Mouse (Mus musculus): ENCODE measurements at regions not wholly inside any gene's neighbourhood (a gene's known extent, or its start where the extent isn't known, plus 50 kb on each side); places are given as distances from the start of the nearest gene placed in this dataset.
A peak's percentile ranks its signal among the peaks of the same experiment; 100 is the strongest.
"Not testable (repeated sequence)": the region's sequence is repeated elsewhere in the genome, so short reads cannot be mapped to it uniquely, and the experiment has no call there.

- ATAC-seq (replicated peaks), result no peak
- no peak overlapping the region for H3K4me2 ChIP-seq (replicated peaks)
- no peaks in the 10 kb centered on the region for H3K27me3 ChIP-seq
- no peak overlapping the region for H3K9ac ChIP-seq (replicated peaks)
- no peaks in the 10 kb centered on the region for H3K36me3 ChIP-seq
- H3K4me1 ChIP-seq, result no peaks in the 10 kb centered on the region
- no peaks in the 10 kb centered on the region for H3K9me3 ChIP-seq
- H3K4me3 ChIP-seq, result no peak overlapping the region
- 89% methylated on average over 7 of the region's 8 CpGs for WGBS
- H3K27ac ChIP-seq (replicated peaks), result no peak overlapping the region
Observed at GRCm38 (mm10) chr17:43139916-43140315, 123.6 kb downstream of the Tnfrsf21 start.

GRCm38 (mm10) chr17:43141740-43142139 lies 125.4 kb downstream of the Tnfrsf21 start:
- Histone ChIP-seq H3K36me3 (no peaks in the 10 kb centered on the region), H3K27me3 (no peaks in the 10 kb centered on the region), H3K27ac (replicated peaks) (no peak overlapping the region), H3K9ac (replicated peaks) (no peak overlapping the region), H3K4me3 (no peak overlapping the region), H3K9me3 (no peaks in the 10 kb centered on the region), H3K4me2 (replicated peaks) (no peak overlapping the region), H3K4me1 (no peaks in the 10 kb centered on the region)
- no peak for ATAC-seq (replicated peaks)
- WGBS, result 91% methylated on average over 7 of the region's 7 CpGs

GRCm38 (mm10) chr17:43145749-43146148 lies 124.4 kb upstream of the Adgrf1 start:
- Histone ChIP-seq H3K4me3 (no peak overlapping the region), H3K9ac (replicated peaks) (no peak overlapping the region), H3K4me2 (replicated peaks) (no peak overlapping the region), H3K4me1 (no peaks in the 10 kb centered on the region), H3K27me3 (no peaks in the 10 kb centered on the region), H3K9me3 (no peaks in the 10 kb centered on the region), H3K27ac (replicated peaks) (no peak overlapping the region), H3K36me3 (no peaks in the 10 kb centered on the region)
- WGBS, result 55% methylated on average over 1 of the region's 1 CpGs
- no peak for ATAC-seq (replicated peaks)

- Histone ChIP-seq H3K27ac (replicated peaks) (no peak overlapping the region), H3K4me2 (replicated peaks) (no peak overlapping the region), H3K36me3 (no peaks in the 10 kb centered on the region), H3K4me3 (no peak overlapping the region), H3K4me1 (no peaks in the 10 kb centered on the region), H3K27me3 (no peaks in the 10 kb centered on the region), H3K9ac (replicated peaks) (no peak overlapping the region), H3K9me3 (no peaks in the 10 kb centered on the region)
- 6% methylated on average over 3 of the region's 3 CpGs for whole genome bisulfite sequencing
- ATAC-seq (replicated peaks), result no peak
Observed at GRCm38 (mm10) chr17:43147935-43148334, 122.2 kb upstream of the Adgrf1 start.

- Histone ChIP-seq H3K27me3 (no peaks in the 10 kb centered on the region), H3K4me1 (peaks cover 3% of the 10 kb centered on the region; the same call in 1 of the 2 replicates), H3K4me2 (replicated peaks) (no peak overlapping the region), H3K9ac (replicated peaks) (no peak overlapping the region), H3K27ac (replicated peaks) (no peak overlapping the region), H3K4me3 (no peak overlapping the region), H3K36me3 (no peaks in the 10 kb centered on the region), H3K9me3 (no peaks in the 10 kb centered on the region)
- no peak for ATAC-seq (replicated peaks)
- 86% methylated on average over 3 of the region's 3 CpGs for WGBS
Observed at GRCm38 (mm10) chr17:43152620-43153019, 117.5 kb upstream of the Adgrf1 start.

GRCm38 (mm10) chr17:43155271-43155670 lies 114.9 kb upstream of the Adgrf1 start:
- not testable (repeated sequence) for H3K4me3 ChIP-seq; H3K36me3 ChIP-seq; H3K27ac ChIP-seq (replicated peaks); H3K9me3 ChIP-seq; H3K27me3 ChIP-seq; H3K9ac ChIP-seq (replicated peaks); ATAC-seq (replicated peaks); H3K4me2 ChIP-seq (replicated peaks)
- peaks cover 16% of the 10 kb centered on the region for H3K4me1 ChIP-seq
- WGBS, result 93% methylated on average over 8 of the region's 8 CpGs

- Histone ChIP-seq H3K4me3 (no peak overlapping the region), H3K4me2 (replicated peaks) (no peak overlapping the region), H3K27ac (replicated peaks) (no peak overlapping the region), H3K4me1 (peaks cover 16% of the 10 kb centered on the region), H3K9me3 (no peaks in the 10 kb centered on the region), H3K36me3 (no peaks in the 10 kb centered on the region), H3K9ac (replicated peaks) (no peak overlapping the region), H3K27me3 (no peaks in the 10 kb centered on the region)
- no peak for ATAC-seq (replicated peaks)
- 79% methylated on average over 5 of the region's 5 CpGs for WGBS
Observed at GRCm38 (mm10) chr17:43156116-43156515, 114.0 kb upstream of the Adgrf1 start.

DNA sequence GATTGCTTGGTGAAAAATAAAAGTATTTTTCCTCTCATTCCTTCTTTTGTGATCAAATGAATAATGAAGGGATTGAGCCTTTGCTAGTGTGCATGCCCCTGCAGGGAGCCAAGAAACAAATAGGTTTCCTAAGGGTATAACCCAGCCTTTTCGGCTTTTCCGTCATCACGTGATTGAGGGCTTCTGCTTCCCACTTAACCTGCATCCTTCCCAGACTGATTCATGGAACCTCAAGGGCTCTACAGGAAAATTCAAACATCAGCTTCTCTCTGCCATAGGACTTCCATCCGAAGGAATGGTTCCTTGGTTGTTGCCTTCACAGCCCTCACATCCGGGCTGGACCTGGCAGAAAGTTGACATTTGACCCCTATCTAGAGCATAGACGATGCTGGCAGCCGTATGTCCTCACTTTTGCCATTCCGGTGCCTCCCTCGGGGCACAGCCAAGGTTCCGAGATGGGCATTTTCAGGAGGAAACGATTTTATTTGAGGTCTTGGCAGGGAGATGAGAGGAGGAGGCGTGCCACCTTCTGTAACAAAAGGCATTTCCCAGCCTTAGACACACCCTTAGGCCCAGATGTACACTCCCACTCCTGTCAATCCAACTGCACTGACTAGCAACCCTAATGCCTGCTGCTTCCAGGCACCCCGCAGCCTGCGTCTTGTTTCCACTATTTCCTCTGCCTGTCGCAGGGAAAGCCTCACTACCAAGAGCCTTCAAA lies 112.2 kb upstream of the Adgrf1 start:
- H3K36me3 ChIP-seq, result no peaks in the 10 kb centered on the region
- WGBS, result 12% methylated on average over 15 of the region's 15 CpGs
- H3K9ac ChIP-seq (replicated peaks), result peak overlapping the region; percentile 31; the same call in 1 of the 2 replicates
- no peaks in the 10 kb centered on the region for H3K27me3 ChIP-seq
- H3K4me3 ChIP-seq, result peak overlapping the region; percentile 33
- peak overlapping the region; percentile 81 for H3K27ac ChIP-seq (replicated peaks)
- peaks cover 16% of the 10 kb centered on the region for H3K4me1 ChIP-seq
- H3K9me3 ChIP-seq, result no peaks in the 10 kb centered on the region
- H3K4me2 ChIP-seq (replicated peaks), result peak overlapping the region; percentile 51
- ATAC-seq (replicated peaks), result peak; percentile 98

DNA sequence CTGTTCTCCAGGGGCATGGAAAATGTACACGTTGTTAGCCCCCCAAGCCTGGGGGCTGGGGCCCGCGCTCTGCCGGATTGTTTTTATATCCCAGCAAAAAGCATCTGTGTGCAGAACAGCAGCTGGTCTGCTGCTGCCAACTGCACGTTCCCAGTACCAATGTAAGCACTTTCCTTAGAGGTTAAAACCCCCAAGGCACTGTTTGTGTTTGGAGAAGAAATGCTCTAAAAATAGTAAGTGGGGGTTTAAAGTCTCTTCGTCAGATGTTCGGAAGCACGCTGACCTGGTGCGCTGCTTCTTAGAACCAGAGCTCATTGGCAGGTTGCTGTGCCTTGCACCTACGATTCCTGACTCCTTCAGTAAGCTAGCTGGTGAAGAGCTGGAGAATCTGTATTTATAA lies 111.4 kb upstream of the Adgrf1 start:
- Histone ChIP-seq H3K27ac (replicated peaks) (peak overlapping the region; percentile 81), H3K9me3 (no peaks in the 10 kb centered on the region), H3K36me3 (no peaks in the 10 kb centered on the region), H3K4me2 (replicated peaks) (peak overlapping the region; percentile 51), H3K4me1 (peaks cover 16% of the 10 kb centered on the region), H3K9ac (replicated peaks) (no peak overlapping the region), H3K4me3 (no peak overlapping the region), H3K27me3 (no peaks in the 10 kb centered on the region)
- WGBS, result 41% methylated on average over 10 of the region's 10 CpGs
- ATAC-seq (replicated peaks), result peak; percentile 65

- H3K9ac ChIP-seq (replicated peaks); H3K27ac ChIP-seq (replicated peaks); H3K4me2 ChIP-seq (replicated peaks); ATAC-seq (replicated peaks); H3K9me3 ChIP-seq; H3K4me3 ChIP-seq; H3K36me3 ChIP-seq; H3K27me3 ChIP-seq: not testable (repeated sequence)
- 78% methylated on average over 10 of the region's 10 CpGs for WGBS
- peaks cover 16% of the 10 kb centered on the region for H3K4me1 ChIP-seq
Observed at GRCm38 (mm10) chr17:43161306-43161705, 108.8 kb upstream of the Adgrf1 start.

- no peak overlapping the region for H3K4me3 ChIP-seq
- H3K27ac ChIP-seq (replicated peaks), result no peak overlapping the region
- no peaks in the 10 kb centered on the region for H3K9me3 ChIP-seq
- no peak overlapping the region for H3K9ac ChIP-seq (replicated peaks)
- no peaks in the 10 kb centered on the region for H3K27me3 ChIP-seq
- ATAC-seq (replicated peaks), result no peak
- no peak overlapping the region for H3K4me2 ChIP-seq (replicated peaks)
- H3K4me1 ChIP-seq, result peaks cover 8% of the 10 kb centered on the region
- WGBS, result 93% methylated on average over 4 of the region's 4 CpGs
- H3K36me3 ChIP-seq, result no peaks in the 10 kb centered on the region
Observed at GRCm38 (mm10) chr17:43163126-43163525, 107.0 kb upstream of the Adgrf1 start.

DNA sequence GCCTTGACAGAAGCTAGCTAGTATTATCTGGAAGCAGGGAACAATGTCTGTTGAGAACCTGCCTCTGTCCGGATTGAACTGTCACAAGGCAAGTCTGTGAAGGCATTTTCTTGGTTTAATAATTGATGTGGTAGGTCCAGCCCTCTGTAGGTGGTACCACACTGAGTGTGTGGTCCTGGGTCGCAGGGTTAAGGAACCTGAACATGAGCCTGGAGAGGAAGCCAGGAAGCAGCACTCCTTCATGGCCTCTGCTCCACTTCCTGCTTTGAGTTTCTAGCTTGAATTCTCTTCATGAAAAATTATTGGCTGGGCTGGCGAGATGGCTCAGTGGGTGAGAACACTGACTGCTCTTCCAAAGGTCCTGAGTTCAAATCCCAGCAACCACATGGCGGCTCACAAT lies 104.0 kb upstream of the Adgrf1 start:
- H3K27ac ChIP-seq (replicated peaks), result no peak overlapping the region
- WGBS, result 71% methylated on average over 4 of the region's 4 CpGs
- H3K9me3 ChIP-seq, result no peaks in the 10 kb centered on the region
- no peaks in the 10 kb centered on the region for H3K4me1 ChIP-seq
- ATAC-seq (replicated peaks), result no peak
- no peaks in the 10 kb centered on the region for H3K36me3 ChIP-seq
- no peaks in the 10 kb centered on the region for H3K27me3 ChIP-seq
- no peak overlapping the region for H3K4me3 ChIP-seq
- H3K4me2 ChIP-seq (replicated peaks), result no peak overlapping the region
- no peak overlapping the region for H3K9ac ChIP-seq (replicated peaks)

DNA sequence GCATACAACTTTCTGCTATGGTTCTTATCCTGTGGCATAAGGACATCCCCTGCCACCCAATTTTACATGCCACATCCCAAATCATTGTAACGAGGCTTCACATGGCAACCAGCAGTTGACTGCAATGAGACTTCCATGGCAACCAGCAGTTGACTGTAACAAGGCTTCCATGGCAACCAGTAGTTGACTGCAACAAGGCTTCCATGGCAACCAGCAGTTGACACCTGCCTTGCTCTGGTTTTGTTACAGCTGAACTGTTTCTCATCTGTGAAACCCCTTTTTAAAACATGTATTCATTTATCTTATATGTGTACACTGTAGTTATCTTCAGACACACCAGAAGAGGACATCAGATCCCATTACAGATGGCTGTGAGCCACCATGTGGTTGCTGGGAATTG lies 100.7 kb upstream of the Adgrf1 start:
- H3K4me2 ChIP-seq (replicated peaks), result no peak overlapping the region
- 62% methylated on average over 1 of the region's 1 CpGs for WGBS
- no peaks in the 10 kb centered on the region for H3K27me3 ChIP-seq
- no peaks in the 10 kb centered on the region for H3K36me3 ChIP-seq
- no peak overlapping the region for H3K4me3 ChIP-seq
- no peak overlapping the region for H3K9ac ChIP-seq (replicated peaks)
- ATAC-seq (replicated peaks), result no peak
- H3K9me3 ChIP-seq, result no peaks in the 10 kb centered on the region
- H3K4me1 ChIP-seq, result no peaks in the 10 kb centered on the region
- H3K27ac ChIP-seq (replicated peaks), result no peak overlapping the region
